ENCODE assay signal across 9 mouse cellular contexts in the genomic region with DNA sequence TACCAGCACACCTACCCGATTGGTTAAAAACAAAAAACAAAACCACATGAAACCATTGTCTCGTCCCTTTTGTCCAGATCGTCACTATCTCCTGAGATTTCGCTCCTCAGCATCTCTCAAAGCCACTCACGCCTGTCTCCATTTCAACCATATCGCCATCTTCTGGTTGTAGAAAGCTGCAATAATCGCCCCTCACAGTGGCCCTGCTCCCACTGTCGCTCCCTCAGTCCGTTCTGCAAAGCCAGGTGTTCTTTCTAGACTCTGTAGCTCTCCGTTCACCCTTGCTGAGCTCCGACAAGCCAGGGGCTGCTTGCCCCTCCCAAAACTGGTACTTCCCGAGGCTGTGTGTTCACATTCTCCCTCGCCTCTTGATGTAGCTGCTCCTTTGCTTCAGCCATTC.
DNase-seq lines count a peak whose midpoint lies in the region; ATAC-seq and TF ChIP-seq lines count a peak whose summit lies in the region.
"Had no signal": no experiment of that assay in that cellular context is flagged by ENCODE, and none has a peak within 500 bp of the region (broad histone marks: within the 10 kb centered on the region; RNA-seq: fewer than 3 reads in every experiment).

No protein-coding gene starts in this region.

- peak in 1 of 2 experiments; percentile 75; a peak in 2 of 4 replicates for TF ChIP-seq CTCF in CH12.LX (conservative IDR thresholded peaks at IDR 0.05 in 1 of 2, IDR thresholded peaks at IDR 0.05 in 1 of 2; ENCODE audit: low read depth in 2 of 2, low read length in 2 of 2)
- TF ChIP-seq CTCF in intestine, postnatal 0 days (IDR thresholded peaks at IDR 0.05; ENCODE audit: low read depth): peak; percentile 67

- in situ Hi-C loops in CH12.LX (cut with MboI; ENCODE audit: low pct_ligation_motif_present, low pct_unique_long_range_greater_than_20kb, low sequenced_read_pairs): no loop called here

- DNase-seq in cerebellum, postnatal 25 days: peak; percentile 14 to 15
- DNase-seq in cerebellum, adult 11-12 months: no peak
- DNase-seq in CH12.LX (ENCODE audit: extremely low read depth): peak; percentile 21
- DNase-seq in neural tube, embryonic 10.5 days (ENCODE audit: extremely low spot score, low spot score): peak; percentile 26
- DNase-seq in spleen, postnatal 14 days (ENCODE audit: low spot score in 2 of 2): no peak
- no peak for DNase-seq in urinary bladder, postnatal 25 days (ENCODE audit: low spot score)

- TF ChIP-seq POLR2A in CH12.LX (IDR thresholded peaks at IDR 0.05; ENCODE audit: low read depth, low read length): no peak

- no peaks in the 10 kb centered on the region for H3K36me3 ChIP-seq in CH12.LX (replicated peaks in 1 of 2; ENCODE audit: control insufficient read depth in 1 of 2, insufficient read depth in 1 of 2, low read length in 1 of 2)
- H3K36me3 ChIP-seq in forebrain, embryonic 12.5 days (replicated peaks): no peaks in the 10 kb centered on the region
- H3K36me3 ChIP-seq in intestine, postnatal 0 days (ENCODE audit: control insufficient read depth, insufficient read depth): no peaks in the 10 kb centered on the region

- H3K27me3 ChIP-seq in CH12.LX (replicated peaks): no peaks in the 10 kb centered on the region
- H3K27me3 ChIP-seq in forebrain, embryonic 12.5 days: no peaks in the 10 kb centered on the region
- no peaks in the 10 kb centered on the region; the same call in 1 of the 2 replicates for H3K27me3 ChIP-seq in intestine, postnatal 0 days (replicated peaks; ENCODE audit: control insufficient read depth, insufficient read depth, low read length)

- H3K4me3 ChIP-seq in CH12.LX (replicated peaks in 1 of 3; ENCODE audit: low read depth in 2 of 3, low read length in 2 of 3, poor library complexity in 1 of 3): no peak overlapping the region
- no peak overlapping the region for H3K4me3 ChIP-seq in forebrain, embryonic 12.5 days (replicated peaks)
- H3K4me3 ChIP-seq in intestine, postnatal 0 days (ENCODE audit: low read depth, low read length): no peak overlapping the region
- H3K4me3 ChIP-seq: myocyte had no signal

- H3K27ac ChIP-seq in CH12.LX (ENCODE audit: insufficient read depth, low read depth): no peak overlapping the region
- no peak overlapping the region for H3K27ac ChIP-seq in forebrain, embryonic 12.5 days
- no peak overlapping the region for H3K27ac ChIP-seq in intestine, postnatal 0 days (ENCODE audit: low read depth, low read length)

- WGBS in forebrain, embryonic 12.5 days: 37% methylated on average over 13 of the region's 13 CpGs
- 29% methylated on average over 13 of the region's 13 CpGs for WGBS in intestine, postnatal 0 days

- H3K79me2 ChIP-seq in CH12.LX (replicated peaks; ENCODE audit: control insufficient read depth, extremely low read depth, insufficient read depth, poor library complexity, severe bottlenecking): no peaks in the 10 kb centered on the region

- H3K9me3 ChIP-seq in CH12.LX (replicated peaks; ENCODE audit: low read length): no peaks in the 10 kb centered on the region
- no peaks in the 10 kb centered on the region for H3K9me3 ChIP-seq in forebrain, embryonic 12.5 days
- H3K9me3 ChIP-seq in intestine, postnatal 0 days (ENCODE audit: control insufficient read depth): no peaks in the 10 kb centered on the region

- H3K4me1 ChIP-seq in CH12.LX (ENCODE audit: control insufficient read depth in 1 of 2, insufficient read depth in 2 of 2): no peaks in the 10 kb centered on the region; a peak in 1 of 4 replicates
- no peaks in the 10 kb centered on the region for H3K4me1 ChIP-seq in forebrain, embryonic 12.5 days
- no peaks in the 10 kb centered on the region for H3K4me1 ChIP-seq in intestine, postnatal 0 days (replicated peaks; ENCODE audit: control insufficient read depth, insufficient read depth, low read length)

- peak; percentile 66 for TF ChIP-seq RAD21 in CH12.LX (IDR thresholded peaks at IDR 0.05; ENCODE audit: low read depth, low read length)

- peak; percentile 36; the same call in 1 of the 2 replicates for ATAC-seq in forebrain, embryonic 12.5 days (ENCODE audit: low FRiP score)
- ATAC-seq in intestine, postnatal 0 days: no peak

- no peak overlapping the region for H3K9ac ChIP-seq in CH12.LX (ENCODE audit: insufficient read depth, low read depth)
- H3K9ac ChIP-seq in forebrain, embryonic 12.5 days: no peak overlapping the region
- H3K9ac ChIP-seq in intestine, postnatal 0 days (ENCODE audit: low read depth, low read length): no peak overlapping the region

- TF ChIP-seq EP300 in CH12.LX (IDR thresholded peaks at IDR 0.05; ENCODE audit: low read length): no peak

- dilution Hi-C loops in CH12.LX (cut with MboI; ENCODE audit: extremely low pct_ligation_motif_present, extremely low pct_unique_long_range_greater_than_20kb, low sequenced_read_pairs): no loop called here

- H3K4me2 ChIP-seq in CH12.LX (ENCODE audit: insufficient read depth, low read depth, poor library complexity, severe bottlenecking): peak overlapping the region; percentile 33
- H3K4me2 ChIP-seq in forebrain, embryonic 12.5 days: peak overlapping the region; percentile 31
- 0 out of 2 replicates have a peak overlapping the region, but pooled peaks have one; percentile 30 for H3K4me2 ChIP-seq in intestine, postnatal 0 days (replicated peaks; ENCODE audit: low read depth)

TF ChIP-seq in CH12.LX, 34 proteins besides CTCF, POLR2A, EP300 and RAD21:
- TF ChIP-seq ZNF384 (IDR thresholded peaks at IDR 0.05; ENCODE audit: low read depth, low read length) (no peak), NELFE (IDR thresholded peaks at IDR 0.05; ENCODE audit: low read depth, low read length) (no peak), ELF1 (IDR thresholded peaks at IDR 0.05; ENCODE audit: low read depth, low read length) (no peak), USF1 (IDR thresholded peaks at IDR 0.05; ENCODE audit: low read depth, low read length) (no peak), ZMIZ1 (IDR thresholded peaks at IDR 0.05; ENCODE audit: low read depth, low read length) (no peak), PAX5 (IDR thresholded peaks at IDR 0.05; ENCODE audit: low read length) (no peak), CHD2 (IDR thresholded peaks at IDR 0.05; ENCODE audit: low read length) (0 out of 2 replicates have a peak, but pooled peaks have one; percentile 33), USF2 (conservative IDR thresholded peaks at IDR 0.05; ENCODE audit: low read depth, low read length) (no peak), HCFC1 (IDR thresholded peaks at IDR 0.05; ENCODE audit: low read depth, low read length) (no peak), TBP (conservative IDR thresholded peaks at IDR 0.05; ENCODE audit: low read depth, low read length) (no peak), GABPA (IDR thresholded peaks at IDR 0.05; ENCODE audit: insufficient replicate concordance, low read depth, low read length) (no peak), CHD1 (IDR thresholded peaks at IDR 0.05; ENCODE audit: low read depth, low read length) (no peak), MAZ (IDR thresholded peaks at IDR 0.05; ENCODE audit: low read depth, low read length) (no peak), SMC3 (IDR thresholded peaks at IDR 0.05; ENCODE audit: low read depth, low read length) (peak; percentile 82), ZC3H11A (IDR thresholded peaks at IDR 0.05; ENCODE audit: low read depth, low read length) (no peak), JUND (conservative IDR thresholded peaks at IDR 0.05; ENCODE audit: low read depth, low read length) (no peak), RCOR1 (conservative IDR thresholded peaks at IDR 0.05; ENCODE audit: low read depth, low read length) (no peak)

Comparison
In these comparisons a context has a peak if more than half of its experiments do, and no peak if none do; other contexts are left out.
1. DNase-seq: peak in cerebellum, postnatal 25 days (2 of 2), CH12.LX (single experiment) and neural tube, embryonic 10.5 days (single experiment); none in cerebellum, adult 11-12 months (single experiment), spleen, postnatal 14 days (0 of 2) and urinary bladder, postnatal 25 days (single experiment).
2. Peak in every context shown above with its lines, with median percentiles within 50 percentile points of each other: H3K4me2 ChIP-seq.